Mouse (Mus musculus): Measurements from ENCODE around the gene Creb3l1.

- peak; percentile 88 for TF ChIP-seq CTCF (IDR thresholded peaks at IDR 0.05; ENCODE audit: control insufficient read depth, insufficient read depth, low read length)
- peak; percentile 53; the same call in 1 of the 2 replicates for TF ChIP-seq POLR2A (IDR thresholded peaks at IDR 0.05; ENCODE audit: borderline replicate concordance, control insufficient read depth, low read depth, low read length)
Measured at GRCm38 (mm10) chr2:91963443-91963932, 60.8 kb downstream of the Creb3l1 start.
